Mouse (Mus musculus) lung, postnatal 0 days (tissue): ENCODE results near the gene Sh3tc1.

Source experiments
- CTCF ChIP-seq: IDR thresholded peaks from 2 replicates; pipeline ENCODE4 v1.5.1; 2016; ENCODE audit warnings: antibody characterized with exemption, mild to moderate bottlenecking
- EP300 ChIP-seq: IDR thresholded peaks from 2 replicates; pipeline ENCODE4 v1.6.1; 2016; ENCODE audit warnings: antibody characterized with exemption, mild to moderate bottlenecking, control low read depth

GRCm38 (mm10) chr5:35728344-35728956 is 11.3 kb downstream of the Sh3tc1 start:
- TF ChIP-seq CTCF (no peak), EP300 (no peak)
